Mouse (Mus musculus) stomach, embryonic 16.5 days (tissue): ENCODE results near the gene Rfc1. TPM values are rescaled to one million over a fixed set of nuclear protein-coding genes. Genes with fewer than 3 reads are reported as not detected.

Source experiments
- polyA plus RNA-seq: library from polyadenylated mRNA; unstranded; fragments of >200 nt; fragmentation: Nextera tagmentation; extraction: Ambion mirVana; gene quantifications from 2 replicates; pipeline ENCODE4 v1.2.1, GENCODE M21; 2015

Rfc1 gene
- polyA plus RNA-seq, 1 experiment from 2014 or later = 77.8 TPM

Other genes with a start within 250 kb of the Rfc1 start
- gene Tmem156, start 243.5 kb downstream of the Rfc1 start, polyA plus RNA-seq = 1.7 and 1.9 TPM in 2 replicates
- gene Klhl5, start 228.1 kb downstream of the Rfc1 start, polyA plus RNA-seq = 7.2 and 8.5 TPM in 2 replicates
- 6.3 and 7.4 TPM in 2 replicates for gene Wdr19, start 136.0 kb downstream of the Rfc1 start, polyA plus RNA-seq
- gene Klb, start 12.6 kb upstream of the Rfc1 start, polyA plus RNA-seq = 1.8 and 1.9 TPM in 2 replicates
- 850 and 976 TPM in 2 replicates for gene Rpl9, start 55.8 kb upstream of the Rfc1 start, polyA plus RNA-seq
- 52.9 and 57.5 TPM in 2 replicates for gene Lias, start 55.8 kb upstream of the Rfc1 start, polyA plus RNA-seq
- 184 and 191 TPM in 2 replicates for gene Ugdh, start 100.3 kb upstream of the Rfc1 start, polyA plus RNA-seq
- gene Gm43552, start 157.2 kb upstream of the Rfc1 start, polyA plus RNA-seq = not detected in 2 replicates
- 187 and 192 TPM in 2 replicates for gene Smim14, start 201.5 kb upstream of the Rfc1 start, polyA plus RNA-seq
- 145 and 155 TPM in 2 replicates for gene Ube2k, start 201.6 kb upstream of the Rfc1 start, polyA plus RNA-seq